Mouse (Mus musculus) ES-E14 (cell line): ENCODE data around the gene Slc25a1.

Experiments used
- CHD2 ChIP-seq: IDR thresholded peaks from 2 replicates; pipeline ENCODE4 v1.6.1; 2014; ENCODE audit warnings: mild to moderate bottlenecking, low read depth, low read length, inconsistent platforms
- HCFC1 ChIP-seq: IDR thresholded peaks from 2 replicates; pipeline ENCODE4 v1.6.1; 2012; ENCODE audit warnings: low read length, inconsistent platforms, borderline replicate concordance; ENCODE audit not compliant: insufficient read depth

- TF ChIP-seq CHD2 (no peak), HCFC1 (no peak)
Observed at GRCm38 (mm10) chr16:17931906-17932460, 4.0 kb upstream of the Slc25a1 start.
